Mouse (Mus musculus) bone marrow, adult 2 months (tissue): ENCODE results near the gene Wfdc15a.

Experiments used
- CTCF ChIP-seq: fragments of 200-500 bp; IDR thresholded peaks from 2 replicates; pipeline ENCODE4 v1.5.1; 2011; ENCODE audit warnings: low read length, control low read depth; ENCODE audit not compliant: control insufficient read depth, insufficient read depth
- POLR2A ChIP-seq: fragments of 200-500 bp; IDR thresholded peaks from 2 replicates; pipeline ENCODE4 v1.6.1; 2011; ENCODE audit warnings: low read depth, mild to moderate bottlenecking, control low read depth, low read length, borderline replicate concordance; ENCODE audit not compliant: control insufficient read depth

GRCm38 (mm10) chr2:164206676-164207075 lies 6.7 kb upstream of the Wfdc15a start:
- TF ChIP-seq CTCF: no peak
- no peak for TF ChIP-seq POLR2A
